Mouse (Mus musculus): ENCODE data around the gene Gosr1. TPM values are rescaled to one million over a fixed set of nuclear protein-coding genes. Genes with fewer than 3 reads are reported as not detected.

Gene Gosr1
- polyA plus RNA-seq, 1 experiment, result 14.0 TPM

- TF ChIP-seq POLR2A (IDR thresholded peaks at IDR 0.05; ENCODE audit: control insufficient read depth, low read depth, low read length) (no peak), CTCF (IDR thresholded peaks at IDR 0.05; ENCODE audit: control insufficient read depth, insufficient read depth, insufficient replicate concordance, low read depth, low read length) (no peak)
- H3K27ac ChIP-seq (ENCODE audit: control insufficient read depth, insufficient read depth, low read depth, low read length), result no peak overlapping the region
- no peaks in the 10 kb centered on the region for H3K4me1 ChIP-seq (ENCODE audit: control insufficient read depth, insufficient read depth, low read length)
- H3K36me3 ChIP-seq (ENCODE audit: control insufficient read depth, insufficient read depth, low read length), result peaks cover 1% of the 10 kb centered on the region; the same call in 1 of the 2 replicates
- H3K27me3 ChIP-seq (ENCODE audit: control insufficient read depth, insufficient read depth, low read length), result no peaks in the 10 kb centered on the region
- no peak overlapping the region for H3K4me3 ChIP-seq (ENCODE audit: control insufficient read depth, low read depth, low read length)
Observed at GRCm38 (mm10) chr11:76735753-76736324, 27.5 kb downstream of the Gosr1 start.

- Histone ChIP-seq H3K36me3 (ENCODE audit: control insufficient read depth, insufficient read depth, low read length) (peaks cover 3% of the 10 kb centered on the region; the same call in 1 of the 2 replicates), H3K4me3 (ENCODE audit: control insufficient read depth, low read depth, low read length) (no peak overlapping the region), H3K4me1 (ENCODE audit: control insufficient read depth, insufficient read depth, low read length) (no peaks in the 10 kb centered on the region), H3K27ac (ENCODE audit: control insufficient read depth, insufficient read depth, low read depth, low read length) (no peak overlapping the region), H3K27me3 (ENCODE audit: control insufficient read depth, insufficient read depth, low read length) (no peaks in the 10 kb centered on the region)
- TF ChIP-seq POLR2A (IDR thresholded peaks at IDR 0.05; ENCODE audit: control insufficient read depth, low read depth, low read length), result no peak
Observed at GRCm38 (mm10) chr11:76734560-76734959, 28.8 kb downstream of the Gosr1 start.

GRCm38 (mm10) chr11:76730650-76731049 is 32.7 kb downstream of the Gosr1 start:
- Histone ChIP-seq H3K4me3 (ENCODE audit: control insufficient read depth, low read depth, low read length) (no peak overlapping the region), H3K27ac (ENCODE audit: control insufficient read depth, insufficient read depth, low read depth, low read length) (no peak overlapping the region), H3K27me3 (ENCODE audit: control insufficient read depth, insufficient read depth, low read length) (no peaks in the 10 kb centered on the region), H3K36me3 (ENCODE audit: control insufficient read depth, insufficient read depth, low read length) (peaks cover 4% of the 10 kb centered on the region), H3K4me1 (ENCODE audit: control insufficient read depth, insufficient read depth, low read length) (no peaks in the 10 kb centered on the region)
- TF ChIP-seq CTCF (IDR thresholded peaks at IDR 0.05; ENCODE audit: control insufficient read depth, insufficient read depth, insufficient replicate concordance, low read depth, low read length) (no peak), POLR2A (IDR thresholded peaks at IDR 0.05; ENCODE audit: control insufficient read depth, low read depth, low read length) (no peak)

DNA sequence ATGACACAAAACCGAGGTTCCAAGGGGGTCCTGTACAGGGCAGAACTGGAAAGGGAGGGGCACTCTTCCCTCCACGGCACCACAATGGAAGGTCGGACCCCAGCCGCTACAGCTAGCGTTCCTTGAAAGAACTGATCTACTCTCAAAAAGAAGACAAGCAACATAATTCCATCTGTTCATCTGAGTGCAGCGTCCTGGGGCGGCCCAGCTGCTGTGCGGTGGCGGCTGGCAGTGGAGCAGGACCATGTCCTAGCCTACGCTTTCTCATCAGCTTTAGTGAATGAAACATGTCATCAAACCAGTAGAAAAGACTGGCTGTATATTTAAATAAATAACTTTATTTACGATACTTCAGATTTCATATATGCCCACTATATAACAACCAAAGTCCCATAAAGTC is 35.3 kb downstream of the Gosr1 start:
- H3K27ac ChIP-seq (ENCODE audit: control insufficient read depth, insufficient read depth, low read depth, low read length), result no peak overlapping the region
- H3K4me1 ChIP-seq (ENCODE audit: control insufficient read depth, insufficient read depth, low read length), result no peaks in the 10 kb centered on the region
- no peak overlapping the region for H3K4me3 ChIP-seq (ENCODE audit: control insufficient read depth, low read depth, low read length)
- H3K36me3 ChIP-seq (ENCODE audit: control insufficient read depth, insufficient read depth, low read length), result peaks cover 4% of the 10 kb centered on the region
- no peak for TF ChIP-seq CTCF (IDR thresholded peaks at IDR 0.05; ENCODE audit: control insufficient read depth, insufficient read depth, insufficient replicate concordance, low read depth, low read length)
- TF ChIP-seq POLR2A (IDR thresholded peaks at IDR 0.05; ENCODE audit: control insufficient read depth, low read depth, low read length), result no peak
- H3K27me3 ChIP-seq (ENCODE audit: control insufficient read depth, insufficient read depth, low read length), result no peaks in the 10 kb centered on the region

DNA sequence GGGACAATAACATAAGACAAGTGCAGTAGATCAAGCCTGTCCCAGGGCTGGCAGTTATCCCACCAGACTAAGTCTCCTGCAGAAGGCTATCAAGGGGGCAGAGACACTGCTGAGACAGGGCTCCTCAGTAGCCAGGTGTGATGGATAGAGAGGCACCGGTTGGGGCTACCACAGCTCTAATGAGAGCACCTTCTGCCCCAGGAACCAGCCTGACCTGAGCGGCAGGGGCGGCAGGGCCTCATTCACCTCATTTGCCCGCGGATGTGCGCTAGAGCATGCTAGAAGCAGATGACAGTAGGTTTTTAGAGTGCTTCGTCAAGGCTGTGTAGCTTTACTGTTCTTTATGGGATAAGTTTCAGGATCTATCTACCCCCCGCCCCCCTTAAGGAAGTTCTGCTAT is 39.5 kb downstream of the Gosr1 start:
- Histone ChIP-seq H3K27me3 (ENCODE audit: control insufficient read depth, insufficient read depth, low read length) (no peaks in the 10 kb centered on the region), H3K36me3 (ENCODE audit: control insufficient read depth, insufficient read depth, low read length) (no peaks in the 10 kb centered on the region), H3K27ac (ENCODE audit: control insufficient read depth, insufficient read depth, low read depth, low read length) (no peak overlapping the region), H3K4me1 (ENCODE audit: control insufficient read depth, insufficient read depth, low read length) (no peaks in the 10 kb centered on the region), H3K4me3 (ENCODE audit: control insufficient read depth, low read depth, low read length) (no peak overlapping the region)
- TF ChIP-seq CTCF (IDR thresholded peaks at IDR 0.05; ENCODE audit: control insufficient read depth, insufficient read depth, insufficient replicate concordance, low read depth, low read length) (no peak), POLR2A (IDR thresholded peaks at IDR 0.05; ENCODE audit: control insufficient read depth, low read depth, low read length) (no peak)

GRCm38 (mm10) chr11:76717000-76717399 is 46.4 kb downstream of the Gosr1 start:
- TF ChIP-seq POLR2A (IDR thresholded peaks at IDR 0.05; ENCODE audit: control insufficient read depth, low read depth, low read length) (no peak), CTCF (IDR thresholded peaks at IDR 0.05; ENCODE audit: control insufficient read depth, insufficient read depth, insufficient replicate concordance, low read depth, low read length) (no peak)
- Histone ChIP-seq H3K27me3 (ENCODE audit: control insufficient read depth, insufficient read depth, low read length) (no peaks in the 10 kb centered on the region), H3K4me3 (ENCODE audit: control insufficient read depth, low read depth, low read length) (no peak overlapping the region), H3K4me1 (ENCODE audit: control insufficient read depth, insufficient read depth, low read length) (no peaks in the 10 kb centered on the region), H3K27ac (ENCODE audit: control insufficient read depth, insufficient read depth, low read depth, low read length) (no peak overlapping the region), H3K36me3 (ENCODE audit: control insufficient read depth, insufficient read depth, low read length) (no peaks in the 10 kb centered on the region)

- Histone ChIP-seq H3K4me1 (ENCODE audit: control insufficient read depth, insufficient read depth, low read length) (peaks cover 7% of the 10 kb centered on the region), H3K36me3 (ENCODE audit: control insufficient read depth, insufficient read depth, low read length) (no peaks in the 10 kb centered on the region), H3K4me3 (ENCODE audit: control insufficient read depth, low read depth, low read length) (no peak overlapping the region), H3K27me3 (ENCODE audit: control insufficient read depth, insufficient read depth, low read length) (no peaks in the 10 kb centered on the region), H3K27ac (ENCODE audit: control insufficient read depth, insufficient read depth, low read depth, low read length) (no peak overlapping the region)
- no peak for TF ChIP-seq POLR2A (IDR thresholded peaks at IDR 0.05; ENCODE audit: control insufficient read depth, low read depth, low read length)
- no peak for TF ChIP-seq CTCF (IDR thresholded peaks at IDR 0.05; ENCODE audit: control insufficient read depth, insufficient read depth, insufficient replicate concordance, low read depth, low read length)
Observed at GRCm38 (mm10) chr11:76709625-76710452, 53.5 kb downstream of the Gosr1 start.
